Mouse (Mus musculus) adrenal gland, postnatal 14 days (tissue): Measurements from ENCODE around the gene Mansc1. TPM values are rescaled to one million over a fixed set of nuclear protein-coding genes. Genes with fewer than 3 reads are reported as not detected.
"Not testable (repeated sequence)": the region's sequence is repeated elsewhere in the genome, so short reads cannot be mapped to it uniquely, and the experiment has no call there.

Experiments used
- DNase-seq: peaks from one replicate; pipeline ENCODE4 v3.0.0; 2021; ENCODE audit warnings: mixed read lengths
- long read RNA-seq, 2 experiments: library from polyadenylated mRNA; stranded (forward); transcript quantifications; one replicate each; pipeline ENCODE4 v2.0.0; 2021
- total RNA-seq: library from RNA; stranded (reverse); gene quantifications from 2 replicates; pipeline ENCODE4 v1.2.3, GENCODE M21; 2021

Gene Mansc1
- total RNA-seq = 4.7 and 5.7 TPM in 2 replicates
- long read RNA-seq, experiment 1, transcript Mansc1-201 (4 exons, 2,376 nt) = major isoform, 7 of 7 reads
- long read RNA-seq, experiment 1, partial matches to known transcripts = 0 of 7 reads
- long read RNA-seq, experiment 1, other reads (novel, unspliced or antisense) = 0 of 7 reads
- long read RNA-seq, experiment 2, partial matches to known transcripts = 0 of 4 reads
- long read RNA-seq, experiment 2, other reads (novel, unspliced or antisense) = 1 of 4 reads

DNA sequence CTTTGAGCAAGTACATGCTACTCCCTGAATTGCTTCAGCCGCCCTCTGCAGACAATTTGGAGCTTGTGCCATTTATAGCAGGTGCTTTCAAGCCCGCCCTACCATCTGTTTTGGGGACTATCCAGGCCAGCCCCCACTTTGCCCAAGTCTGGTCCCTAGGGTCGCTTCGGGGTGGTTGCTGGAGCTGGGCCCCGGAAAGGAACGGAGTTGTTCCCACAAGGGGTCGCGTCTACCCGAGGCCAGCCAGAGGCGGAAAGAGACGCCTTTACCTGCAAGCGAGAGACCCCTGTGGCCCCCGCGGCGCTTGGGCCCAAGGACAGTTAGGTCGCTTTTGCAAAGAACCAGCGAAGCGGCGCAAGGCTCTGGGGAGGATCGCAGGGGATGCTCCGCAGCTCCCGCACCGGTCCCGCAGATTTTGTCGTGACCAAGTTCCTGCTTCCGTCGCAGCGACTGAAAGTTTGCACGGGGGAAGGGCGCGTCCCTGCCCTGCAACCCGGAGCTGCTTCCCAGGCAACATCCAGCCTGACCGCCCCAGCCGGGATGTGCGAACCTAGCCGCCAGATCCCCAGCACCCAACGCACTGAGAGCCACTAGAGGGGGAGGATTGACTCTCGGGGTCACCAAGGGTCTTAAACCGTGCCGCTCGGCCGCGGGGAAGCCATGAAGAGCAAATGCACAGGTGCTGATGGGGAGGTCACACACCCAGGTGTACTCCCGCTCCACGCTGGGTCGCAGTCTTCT, at the start of gene Mansc1:
TSS of gene Mansc1 (minus strand) at position 542 of the 741 bp plus-strand sequence.
- peak; percentile 82 for DNase-seq

DNA sequence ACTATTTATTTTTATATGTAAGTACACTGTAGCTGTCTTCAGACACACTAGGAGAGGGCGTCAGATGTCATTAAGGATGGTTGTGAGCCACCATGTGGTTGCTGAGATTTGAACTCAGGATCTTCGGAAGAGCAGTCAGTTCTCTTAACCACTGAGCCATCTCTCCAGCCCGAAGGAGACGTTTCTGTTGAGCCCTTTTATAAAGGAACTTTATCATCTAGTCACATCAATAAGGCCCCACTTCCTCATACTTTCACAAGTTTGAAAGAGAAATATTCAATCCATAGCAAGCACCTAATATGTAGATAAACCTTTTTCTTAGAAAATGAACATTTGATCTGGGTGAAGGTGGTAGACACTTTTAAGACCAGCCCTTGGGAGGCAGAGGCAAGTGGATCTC, 47.0 kb upstream of the Mansc1 start:
- DNase-seq = not testable (repeated sequence)

DNA sequence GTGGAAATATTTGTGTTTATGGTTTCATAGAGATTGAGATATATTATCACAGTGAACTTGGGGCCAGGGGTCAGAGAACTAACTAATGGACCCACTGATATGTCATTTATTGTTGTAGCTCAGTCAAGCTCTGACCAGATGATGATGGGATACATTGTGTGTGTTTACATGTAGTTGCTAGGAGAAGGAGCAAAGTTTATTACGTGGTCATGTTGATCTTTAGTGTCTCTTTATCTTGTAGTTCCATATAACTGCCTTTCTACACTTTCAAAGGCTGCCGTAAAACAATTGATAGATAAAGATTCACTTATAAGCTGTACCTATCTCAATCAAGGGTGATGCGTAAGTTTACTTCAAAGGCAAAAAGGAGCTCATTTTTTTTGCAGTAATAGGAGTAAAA, 45.7 kb upstream of the Mansc1 start:
- no peak for DNase-seq

DNA sequence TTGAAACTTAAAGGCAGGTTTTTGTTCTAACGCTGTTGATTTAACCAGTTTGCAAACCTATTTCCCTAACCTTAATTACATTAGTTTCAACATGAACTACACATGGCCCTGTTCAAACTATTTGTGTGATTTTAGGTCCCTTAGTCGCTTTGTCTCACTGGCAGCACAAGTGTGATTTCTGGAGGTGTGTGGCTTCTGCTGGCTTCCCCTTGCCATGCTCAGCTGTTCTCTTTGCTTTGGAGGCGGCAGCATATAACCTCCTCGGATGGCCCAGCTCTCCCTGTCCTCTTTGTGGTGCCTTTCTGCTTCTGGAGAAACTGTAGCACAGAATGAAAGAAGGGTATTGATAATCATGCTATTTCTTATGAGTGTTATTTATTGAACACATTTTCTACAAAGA, 45.2 kb upstream of the Mansc1 start:
- DNase-seq = no peak

DNA sequence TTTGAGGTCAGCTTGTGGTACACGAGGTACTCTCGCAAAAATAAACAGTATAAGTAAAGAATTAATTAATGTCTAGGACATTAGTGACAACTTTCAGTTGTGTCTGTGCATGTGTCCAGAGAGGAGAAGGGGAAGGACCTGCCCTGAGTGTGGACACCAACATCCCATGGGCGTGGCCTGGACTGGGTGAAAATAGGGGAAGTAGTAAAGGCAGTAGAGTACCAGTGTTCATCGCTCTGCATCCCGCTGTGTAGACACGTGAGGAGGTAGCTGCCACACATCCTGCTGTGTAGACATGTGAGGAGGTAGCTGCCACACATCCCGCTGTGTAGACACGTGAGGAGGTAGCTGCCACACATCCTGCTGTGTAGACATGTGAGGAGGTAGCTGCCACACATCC, 41.4 kb upstream of the Mansc1 start:
- not testable (repeated sequence) for DNase-seq

DNA sequence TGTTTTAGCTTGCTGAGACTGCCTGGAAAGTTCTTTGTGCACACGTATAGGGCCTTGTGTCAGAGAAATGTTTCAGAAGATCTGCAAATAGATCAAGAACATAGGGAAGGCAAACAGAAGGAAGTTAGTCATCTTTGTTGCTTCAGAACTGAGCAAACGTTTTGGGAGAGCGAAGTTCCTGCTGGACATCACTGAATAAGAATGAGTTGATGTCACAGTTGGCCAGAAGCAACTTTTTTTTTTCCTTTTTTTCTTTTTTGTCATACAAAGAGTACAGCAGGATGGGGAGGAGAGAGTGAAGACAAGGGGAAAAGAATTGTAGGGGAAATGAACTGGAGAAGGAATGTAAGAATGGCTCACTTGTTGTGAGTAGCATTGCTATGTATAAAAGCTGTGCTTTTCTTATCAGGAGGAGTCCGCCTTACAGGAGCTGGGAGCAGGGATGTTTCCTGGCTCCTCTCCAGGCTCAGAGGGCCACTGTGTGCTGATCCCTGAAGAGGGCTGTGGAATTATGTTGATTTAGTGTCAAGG, 38.7 kb upstream of the Mansc1 start:
- peak; percentile 52 for DNase-seq

DNA sequence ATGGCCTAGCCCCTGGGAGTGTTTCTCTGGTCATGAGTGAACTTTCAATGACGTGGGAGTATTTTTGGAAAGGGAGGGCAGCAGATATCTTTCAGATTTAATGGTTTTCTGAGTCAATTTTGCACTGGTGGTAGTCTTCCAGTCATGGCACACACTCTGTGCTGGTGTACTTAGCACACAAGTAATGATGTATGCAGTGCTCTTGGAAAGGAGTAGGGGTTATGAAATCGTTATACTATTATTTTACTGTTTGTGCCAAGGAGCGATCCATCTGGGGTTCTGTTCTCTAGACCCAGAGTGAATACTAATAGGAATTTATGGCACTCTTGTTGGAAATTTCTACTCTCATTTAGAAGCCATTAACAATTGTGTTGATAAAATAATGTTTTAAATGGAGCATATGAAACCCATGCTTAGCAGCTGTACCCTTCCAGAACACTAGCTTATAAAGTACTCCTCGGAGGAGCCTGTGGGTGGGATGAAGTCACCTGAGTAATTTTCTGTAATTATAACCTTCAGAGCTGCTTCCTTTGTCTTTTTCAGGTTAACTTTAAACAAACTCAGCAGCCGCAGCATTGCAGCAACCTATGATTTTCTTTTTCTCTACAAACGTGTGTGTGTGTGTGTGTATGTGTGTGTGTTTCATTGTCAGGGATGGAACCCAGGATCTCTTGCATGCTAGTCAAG, 37.0 kb upstream of the Mansc1 start:
- no peak for DNase-seq

DNA sequence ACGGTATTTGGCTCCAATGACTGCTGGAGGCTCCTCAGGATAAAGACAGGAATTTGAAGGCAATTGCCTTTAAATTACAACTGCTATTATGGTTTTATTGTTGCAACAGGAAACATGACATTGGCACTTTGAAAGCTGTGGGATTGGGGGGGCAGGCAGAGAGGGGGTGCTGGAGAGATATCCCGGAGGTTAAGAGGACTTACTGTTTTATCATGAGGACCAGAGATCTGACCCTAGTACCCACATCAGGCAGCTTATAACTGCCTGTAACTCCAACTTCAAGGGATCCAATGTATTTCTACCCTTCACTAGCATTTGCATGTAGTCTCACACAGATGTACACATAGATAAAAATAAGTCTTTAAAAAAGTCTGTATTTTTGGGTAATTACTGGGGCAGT, 36.2 kb upstream of the Mansc1 start:
- no peak for DNase-seq

DNA sequence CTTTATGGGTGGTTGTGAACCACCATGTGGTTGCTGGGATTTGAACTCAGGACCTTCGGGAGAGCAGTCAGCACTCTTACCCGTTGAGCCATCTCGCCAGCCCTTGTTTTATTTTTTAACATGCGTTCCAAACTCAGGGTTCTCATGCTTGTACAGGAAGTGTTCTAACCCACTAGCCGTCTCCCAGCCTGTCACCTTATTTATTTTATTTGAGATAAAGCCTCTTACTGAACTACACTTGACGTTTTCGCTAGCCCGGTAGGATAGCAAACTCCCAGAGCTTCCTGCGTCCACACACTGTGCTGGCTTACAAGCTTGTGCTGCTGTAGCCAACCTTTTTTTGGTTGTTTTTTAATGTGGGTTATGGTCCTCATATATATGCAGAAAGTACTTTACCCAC, 33.5 kb upstream of the Mansc1 start:
- DNase-seq = no peak

DNA sequence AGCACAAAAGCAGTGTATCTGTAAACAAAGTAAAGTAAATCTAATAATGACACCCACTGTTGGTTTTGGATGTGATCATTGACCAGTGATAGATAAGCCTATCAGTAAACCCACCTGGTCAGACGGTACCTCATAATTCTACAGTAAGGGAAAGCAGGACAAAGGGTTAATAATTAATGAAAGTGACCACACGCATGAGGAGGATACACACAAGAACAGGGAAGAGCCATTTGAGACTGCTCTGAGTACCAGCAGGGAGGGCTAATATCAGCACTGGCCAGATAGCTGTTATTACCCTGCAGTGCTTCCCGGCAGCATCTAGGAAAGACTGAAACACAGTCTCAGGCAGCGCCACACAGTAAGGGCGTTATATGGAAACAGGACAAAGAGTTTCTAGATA, 32.3 kb upstream of the Mansc1 start:
- no peak for DNase-seq

DNA sequence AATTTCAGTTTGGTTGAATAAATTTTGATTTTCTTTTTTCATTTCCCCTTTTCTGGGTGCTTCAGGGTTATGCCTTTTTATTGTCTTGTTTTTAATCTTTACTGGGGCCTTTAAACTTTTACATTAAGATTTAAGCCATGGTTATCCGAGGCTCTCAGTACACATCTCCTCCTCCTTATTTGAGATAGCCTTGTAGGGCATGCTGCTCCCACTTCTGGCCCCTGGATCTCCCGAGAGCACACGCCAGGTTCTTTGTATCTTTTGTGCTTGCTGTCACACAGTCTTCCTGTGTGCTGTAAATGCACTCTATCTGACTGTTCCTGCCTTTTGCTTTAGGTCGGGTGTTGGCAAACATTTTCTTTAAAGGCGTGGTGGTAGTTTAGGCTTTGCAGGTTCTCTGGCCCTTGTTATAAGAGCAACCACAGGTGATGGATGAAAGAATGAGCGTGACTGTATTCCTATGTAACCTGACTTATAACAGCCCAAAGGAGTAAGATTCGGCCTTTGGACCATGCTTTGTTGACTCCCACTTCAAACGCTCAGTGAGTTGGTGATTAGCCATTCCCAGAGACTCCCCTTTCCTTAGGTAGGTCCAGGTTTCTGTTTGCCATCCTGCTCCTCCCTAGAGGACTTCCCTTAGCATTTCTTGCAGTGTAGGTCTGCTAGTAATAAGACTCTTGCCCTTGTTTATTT, 28.6 kb upstream of the Mansc1 start:
- no peak for DNase-seq

DNA sequence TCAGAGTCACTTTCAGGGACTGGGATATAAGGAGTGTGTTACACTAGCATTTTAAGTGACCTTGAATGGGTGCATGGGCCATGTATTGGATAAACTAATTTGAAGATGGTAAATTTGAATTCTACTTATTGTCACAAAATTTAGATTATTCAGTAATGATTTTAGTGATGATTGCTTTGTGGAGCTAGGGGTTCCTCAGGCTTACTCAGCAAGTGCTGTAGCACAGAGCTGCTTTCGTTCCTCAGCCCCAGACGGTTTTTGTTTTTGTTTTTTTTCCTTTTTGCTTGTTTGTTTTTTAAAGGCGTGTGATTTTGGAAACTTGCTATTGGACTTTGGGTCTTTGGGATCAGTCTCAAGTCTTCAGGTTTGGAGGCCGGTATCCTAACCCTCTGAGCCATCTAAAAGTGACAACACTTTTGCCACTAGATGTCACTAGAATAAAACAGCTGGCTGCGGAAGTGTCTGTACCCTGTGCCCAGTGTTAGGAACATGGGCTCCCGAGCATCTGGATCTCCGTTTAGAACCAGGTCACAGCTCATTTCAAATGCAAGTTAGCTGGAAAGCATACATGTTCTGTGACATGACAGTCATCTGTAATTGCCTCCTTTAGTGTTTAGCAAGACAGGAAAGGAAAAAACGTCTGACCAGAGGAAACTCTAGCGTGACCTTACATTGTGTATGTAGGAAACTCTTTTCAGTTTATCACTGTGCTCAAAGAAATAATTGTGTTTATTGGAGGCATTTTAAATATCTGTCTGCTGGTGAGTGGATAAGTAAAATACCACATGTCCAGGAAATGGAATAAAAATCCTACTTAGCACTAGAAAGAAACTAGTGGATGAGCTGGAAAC, 27.0 kb upstream of the Mansc1 start:
- peak; percentile 68 for DNase-seq

DNA sequence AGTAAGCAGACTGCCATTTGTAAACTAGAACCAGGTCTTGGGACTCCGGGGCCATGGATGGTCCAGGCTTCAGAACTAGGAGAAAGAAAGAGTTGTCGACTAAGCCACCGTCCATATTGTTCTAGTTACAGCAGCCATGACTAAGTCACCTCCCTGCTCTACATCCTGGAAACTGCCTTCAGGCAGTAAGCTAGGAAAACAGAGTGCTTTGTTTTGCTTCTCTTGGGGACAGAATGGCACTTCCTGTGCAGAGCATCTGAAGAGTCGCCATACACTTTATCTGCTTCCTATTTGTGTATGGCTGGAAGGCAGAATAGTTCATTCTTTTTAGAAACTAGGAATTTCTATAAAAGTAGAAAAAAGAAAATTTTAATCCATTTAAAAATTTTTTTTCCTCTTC, 24.2 kb upstream of the Mansc1 start:
- no peak for DNase-seq

DNA sequence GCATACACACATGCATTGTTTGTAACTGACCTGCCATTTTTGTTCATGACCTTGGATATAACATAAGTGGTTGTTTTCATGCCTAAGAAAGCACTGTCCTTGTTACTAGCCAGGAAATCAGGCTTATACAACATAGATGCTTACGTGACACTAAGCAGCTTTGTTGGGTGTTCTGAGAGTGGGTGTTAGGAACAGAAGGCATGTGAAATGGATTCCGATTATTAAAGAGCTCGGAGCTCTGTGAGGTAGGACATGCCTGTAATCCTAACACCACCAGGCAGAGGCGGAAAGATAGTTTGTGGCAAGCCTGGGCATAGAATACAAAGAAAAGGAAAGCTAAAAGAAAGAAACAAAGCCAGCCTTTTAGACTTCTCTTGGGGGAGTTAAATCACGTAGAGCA, 16.1 kb upstream of the Mansc1 start:
- DNase-seq = no peak

DNA sequence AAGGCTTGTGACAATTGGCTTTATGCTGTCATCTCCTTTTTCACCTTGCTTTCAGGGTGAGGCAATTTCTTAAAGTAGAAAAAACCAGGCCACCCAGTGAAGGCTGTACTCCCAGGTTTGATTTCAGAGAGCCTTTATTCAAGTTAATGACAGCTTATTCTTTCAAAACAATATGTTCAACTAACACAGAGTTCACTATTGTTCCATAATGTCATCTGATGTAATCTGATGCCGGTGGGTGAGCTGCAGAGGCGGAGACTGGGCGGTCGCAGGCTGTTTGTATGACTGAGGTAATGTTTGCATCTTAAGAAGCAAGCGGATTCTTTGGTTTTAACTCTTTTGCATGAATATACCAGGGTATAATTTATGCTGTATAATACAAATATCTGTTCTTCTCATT, 15.3 kb upstream of the Mansc1 start:
- DNase-seq = no peak

DNA sequence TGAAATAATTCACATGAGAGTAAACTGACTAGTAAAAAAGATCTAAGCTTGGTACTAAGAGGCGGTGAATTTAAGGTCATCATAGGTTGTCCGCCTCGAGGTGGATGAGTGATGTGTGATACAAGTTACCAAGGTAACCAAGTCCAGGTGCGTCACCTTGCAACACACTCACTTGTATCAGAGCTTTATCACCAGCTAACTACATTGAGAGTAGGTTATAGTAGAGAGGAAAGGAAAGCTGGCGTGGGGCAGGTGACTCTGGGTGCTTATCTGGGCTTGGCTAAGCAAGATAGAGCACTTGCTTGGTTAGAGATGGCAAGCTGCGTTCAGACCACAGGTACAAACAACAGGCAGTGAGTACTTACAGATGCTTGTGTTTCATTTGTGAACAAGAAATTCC, 14.5 kb upstream of the Mansc1 start:
- DNase-seq = no peak

DNA sequence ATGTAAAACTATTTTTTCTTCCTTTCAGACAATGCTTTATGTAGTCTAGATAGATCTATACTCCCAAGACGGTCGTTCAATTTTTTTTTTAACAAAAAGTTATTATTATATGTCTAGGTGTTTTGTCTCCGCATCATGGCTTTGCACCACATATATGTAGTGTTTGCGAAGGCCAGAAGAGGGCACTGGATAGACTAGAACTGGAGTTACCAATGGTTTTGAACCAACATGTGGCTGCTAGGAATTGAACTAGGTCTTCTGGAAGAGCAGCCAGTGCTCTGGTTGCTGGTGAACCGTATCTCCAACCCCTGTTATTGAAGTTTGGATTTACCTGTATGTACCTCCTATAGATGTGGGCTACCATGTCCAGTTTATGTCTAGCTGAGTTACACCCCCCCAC, 11.0 kb upstream of the Mansc1 start:
- DNase-seq = no peak

DNA sequence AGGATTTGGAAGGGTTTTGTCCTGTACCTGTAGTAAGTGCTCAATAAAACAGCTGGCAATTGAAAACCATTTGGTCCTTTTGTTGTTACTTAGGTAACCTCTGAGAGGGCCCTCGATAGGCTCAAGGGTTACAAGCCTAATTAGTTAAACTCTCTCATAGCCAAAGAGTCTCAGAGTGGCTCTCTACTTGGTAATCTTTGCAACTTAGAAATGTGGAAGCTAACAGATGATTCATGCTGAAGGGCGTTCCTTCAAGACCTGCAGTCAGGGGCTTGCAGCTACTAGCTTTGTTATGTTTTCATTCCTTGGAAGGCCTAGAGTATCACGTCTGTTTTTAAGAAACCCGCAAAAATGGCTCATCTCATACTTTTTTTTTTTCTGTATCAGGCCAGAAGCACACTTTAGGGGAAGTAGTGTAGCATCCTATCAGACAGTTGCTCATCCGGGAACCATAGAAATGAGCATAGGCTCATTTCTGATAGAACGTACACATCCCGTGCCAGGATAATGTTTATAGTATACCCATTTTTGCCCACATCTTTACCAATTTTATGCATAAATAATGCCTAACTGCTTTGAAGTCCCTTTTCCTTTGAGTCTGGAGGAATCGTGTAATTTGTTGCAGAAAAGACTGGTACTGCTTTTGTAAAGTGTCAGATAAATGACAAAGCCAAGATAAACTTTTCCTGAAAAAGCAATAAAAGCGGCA, 9.6 kb upstream of the Mansc1 start:
- DNase-seq = no peak

DNA sequence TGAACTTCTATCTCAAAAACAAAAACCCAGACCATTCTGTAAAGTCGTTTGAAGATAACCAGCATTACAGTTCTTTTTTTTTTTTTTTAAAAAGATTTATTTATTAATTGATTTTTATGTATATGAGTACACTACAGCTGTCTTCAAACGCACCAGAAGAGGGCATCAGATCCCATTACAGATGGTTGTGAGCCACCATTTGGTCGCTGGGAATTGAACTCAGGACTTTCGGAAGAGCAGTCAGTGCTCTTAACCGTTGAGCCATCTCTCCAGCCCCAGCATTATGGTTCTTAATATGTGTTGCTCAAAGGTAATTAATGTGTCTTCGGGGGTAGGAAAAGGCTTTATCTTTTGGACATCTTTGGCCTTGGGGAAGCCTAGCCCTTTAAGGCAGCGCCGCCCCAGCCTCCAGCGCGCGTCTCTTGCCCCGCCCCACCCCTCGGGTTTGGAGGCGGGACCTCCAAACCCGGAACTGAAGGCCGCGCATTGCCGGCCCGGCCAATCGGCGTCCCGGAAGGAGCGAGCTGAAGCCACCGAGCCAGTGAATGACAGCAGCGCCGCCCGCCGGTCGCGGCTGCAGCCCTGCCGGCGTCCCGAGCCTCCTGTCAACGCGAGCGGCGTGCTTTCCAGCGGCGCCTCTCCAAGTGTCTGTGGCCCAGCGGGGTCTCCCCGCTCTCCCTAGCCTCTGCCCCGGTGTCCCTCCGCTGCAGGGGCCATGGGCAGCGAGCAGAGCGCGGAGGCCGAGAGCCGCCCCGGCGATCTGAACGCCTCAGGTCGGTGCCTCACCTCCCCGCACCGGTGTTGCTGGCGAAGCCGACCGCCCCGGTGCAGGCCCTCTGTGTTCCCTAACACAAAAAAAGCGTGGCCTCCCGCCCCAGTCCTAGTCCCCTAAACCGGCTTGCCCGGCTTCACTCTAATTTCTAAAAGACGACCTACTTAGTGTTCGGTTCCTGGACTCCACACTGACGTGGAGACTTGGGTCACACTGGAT, 8.5 kb upstream of the Mansc1 start:
- peak; percentile 97 for DNase-seq

DNA sequence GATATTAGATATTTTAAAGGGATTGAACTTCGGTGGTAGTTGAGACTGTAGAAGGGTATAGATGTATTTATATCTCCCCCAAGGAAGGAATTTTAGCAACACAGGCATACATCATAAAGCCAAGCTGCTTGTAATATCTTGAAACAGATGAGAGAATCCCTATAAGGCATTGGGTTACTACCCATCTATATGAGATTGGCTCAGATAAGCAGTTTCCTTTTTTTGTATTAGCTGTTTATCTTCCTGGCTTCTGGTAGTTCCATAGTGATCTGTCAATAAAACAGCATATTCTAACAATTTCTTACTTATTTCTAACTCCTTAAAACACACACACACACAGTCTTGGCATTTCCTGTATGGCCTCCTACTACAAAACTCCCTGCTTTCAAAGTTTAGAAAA, 7.6 kb upstream of the Mansc1 start:
- no peak for DNase-seq
